Mouse (Mus musculus): ENCODE data around the gene Irf1. TPM values are rescaled to one million over a fixed set of nuclear protein-coding genes. Genes with fewer than 3 reads are reported as not detected.

Irf1 gene
- polyA plus RNA-seq, 1 experiment, result 169 TPM

GRCm38 (mm10) chr11:53772536-53772935, 2.7 kb downstream of the Irf1 start:
- Histone ChIP-seq H3K4me3 (ENCODE audit: control insufficient read depth, insufficient read depth, low read length) (peak overlapping the region; percentile 18), H3K4me1 (replicated peaks; ENCODE audit: control insufficient read depth, insufficient read depth, low read length) (peaks cover 34% of the 10 kb centered on the region), H3K27me3 (ENCODE audit: control insufficient read depth, insufficient read depth, low read length) (no peaks in the 10 kb centered on the region), H3K36me3 (ENCODE audit: control insufficient read depth, insufficient read depth, low read length) (peaks cover 49% of the 10 kb centered on the region), H3K27ac (ENCODE audit: control insufficient read depth, insufficient read depth, low read length) (no peak overlapping the region)
- DNase-seq, result no peak
- no peak for TF ChIP-seq POLR2A (IDR thresholded peaks at IDR 0.05; ENCODE audit: control insufficient read depth, extremely low read depth, insufficient read depth, low read length, poor library complexity)
- no peak for TF ChIP-seq CTCF (IDR thresholded peaks at IDR 0.05; ENCODE audit: borderline replicate concordance, control insufficient read depth, extremely low read depth, insufficient read depth, low read length, poor library complexity)
- 33% methylated on average over 9 of the region's 9 CpGs for WGBS

- Histone ChIP-seq H3K27me3 (ENCODE audit: control insufficient read depth, insufficient read depth, low read length) (no peaks in the 10 kb centered on the region), H3K36me3 (ENCODE audit: control insufficient read depth, insufficient read depth, low read length) (peaks cover 53% of the 10 kb centered on the region), H3K4me1 (replicated peaks; ENCODE audit: control insufficient read depth, insufficient read depth, low read length) (peaks cover 34% of the 10 kb centered on the region), H3K4me3 (ENCODE audit: control insufficient read depth, insufficient read depth, low read length) (peak within 1 kb of the TSS; percentile 18), H3K27ac (ENCODE audit: control insufficient read depth, insufficient read depth, low read length) (no peak within 1 kb of the TSS)
- no peak for TF ChIP-seq CTCF (IDR thresholded peaks at IDR 0.05; ENCODE audit: borderline replicate concordance, control insufficient read depth, extremely low read depth, insufficient read depth, low read length, poor library complexity)
- TF ChIP-seq POLR2A (IDR thresholded peaks at IDR 0.05; ENCODE audit: control insufficient read depth, extremely low read depth, insufficient read depth, low read length, poor library complexity), result no peak
- no peak for DNase-seq
- WGBS, result 93% methylated on average over 5 of the region's 5 CpGs
Measured at GRCm38 (mm10) chr11:53773087-53773486, 3.3 kb downstream of the Irf1 start, which contains the start of gene Gm17334. Gene Gm17334 (minus strand): TSS chr11:53773187.

- no peak for DNase-seq
Measured at GRCm38 (mm10) chr11:53773641-53774360, 4.0 kb downstream of the Irf1 start.

GRCm38 (mm10) chr11:53774659-53775255, 4.9 kb downstream of the Irf1 start:
- no peaks in the 10 kb centered on the region for H3K27me3 ChIP-seq (ENCODE audit: control insufficient read depth, insufficient read depth, low read length)
- peaks cover 28% of the 10 kb centered on the region for H3K4me1 ChIP-seq (replicated peaks; ENCODE audit: control insufficient read depth, insufficient read depth, low read length)
- H3K36me3 ChIP-seq (ENCODE audit: control insufficient read depth, insufficient read depth, low read length), result peaks cover 67% of the 10 kb centered on the region
- WGBS, result 86% methylated on average over 13 of the region's 13 CpGs
- no peak for TF ChIP-seq POLR2A (IDR thresholded peaks at IDR 0.05; ENCODE audit: control insufficient read depth, extremely low read depth, insufficient read depth, low read length, poor library complexity)
- no peak for TF ChIP-seq CTCF (IDR thresholded peaks at IDR 0.05; ENCODE audit: borderline replicate concordance, control insufficient read depth, extremely low read depth, insufficient read depth, low read length, poor library complexity)
- no peak for DNase-seq
- H3K27ac ChIP-seq (ENCODE audit: control insufficient read depth, insufficient read depth, low read length), result no peak overlapping the region
- no peak overlapping the region for H3K4me3 ChIP-seq (ENCODE audit: control insufficient read depth, insufficient read depth, low read length)

More at GRCm38 (mm10) chr11:53773641-53774360, 4.0 kb downstream of the Irf1 start:
- Histone ChIP-seq H3K4me3 (ENCODE audit: control insufficient read depth, insufficient read depth, low read length) (no peak overlapping the region), H3K27ac (ENCODE audit: control insufficient read depth, insufficient read depth, low read length) (no peak overlapping the region), H3K27me3 (ENCODE audit: control insufficient read depth, insufficient read depth, low read length) (no peaks in the 10 kb centered on the region), H3K4me1 (replicated peaks; ENCODE audit: control insufficient read depth, insufficient read depth, low read length) (peaks cover 36% of the 10 kb centered on the region), H3K36me3 (ENCODE audit: control insufficient read depth, insufficient read depth, low read length) (peaks cover 61% of the 10 kb centered on the region)
- 92% methylated on average over 16 of the region's 16 CpGs for WGBS
- TF ChIP-seq POLR2A (IDR thresholded peaks at IDR 0.05; ENCODE audit: control insufficient read depth, extremely low read depth, insufficient read depth, low read length, poor library complexity) (no peak), CTCF (IDR thresholded peaks at IDR 0.05; ENCODE audit: borderline replicate concordance, control insufficient read depth, extremely low read depth, insufficient read depth, low read length, poor library complexity) (no peak)

- Histone ChIP-seq H3K4me3 (ENCODE audit: control insufficient read depth, insufficient read depth, low read length) (no peak overlapping the region), H3K4me1 (replicated peaks; ENCODE audit: control insufficient read depth, insufficient read depth, low read length) (peaks cover 14% of the 10 kb centered on the region), H3K27ac (ENCODE audit: control insufficient read depth, insufficient read depth, low read length) (no peak overlapping the region), H3K36me3 (ENCODE audit: control insufficient read depth, insufficient read depth, low read length) (peaks cover 64% of the 10 kb centered on the region), H3K27me3 (ENCODE audit: control insufficient read depth, insufficient read depth, low read length) (no peaks in the 10 kb centered on the region)
- WGBS, result 95% methylated on average over 5 of the region's 5 CpGs
- no peak for TF ChIP-seq POLR2A (IDR thresholded peaks at IDR 0.05; ENCODE audit: control insufficient read depth, extremely low read depth, insufficient read depth, low read length, poor library complexity)
- TF ChIP-seq CTCF (IDR thresholded peaks at IDR 0.05; ENCODE audit: borderline replicate concordance, control insufficient read depth, extremely low read depth, insufficient read depth, low read length, poor library complexity), result no peak
- no peak for DNase-seq
Measured at GRCm38 (mm10) chr11:53777736-53778135, 7.9 kb downstream of the Irf1 start.

GRCm38 (mm10) chr11:53778455-53778854, 8.6 kb downstream of the Irf1 start:
- no peak overlapping the region for H3K27ac ChIP-seq (ENCODE audit: control insufficient read depth, insufficient read depth, low read length)
- peaks cover 58% of the 10 kb centered on the region for H3K36me3 ChIP-seq (ENCODE audit: control insufficient read depth, insufficient read depth, low read length)

More at GRCm38 (mm10) chr11:53778455-53778854, 8.6 kb downstream of the Irf1 start:
- DNase-seq, result no peak
- 80% methylated on average over 5 of the region's 5 CpGs for WGBS
- Histone ChIP-seq H3K27me3 (ENCODE audit: control insufficient read depth, insufficient read depth, low read length) (no peaks in the 10 kb centered on the region), H3K4me1 (replicated peaks; ENCODE audit: control insufficient read depth, insufficient read depth, low read length) (peaks cover 12% of the 10 kb centered on the region; the same call in 1 of the 2 replicates), H3K4me3 (ENCODE audit: control insufficient read depth, insufficient read depth, low read length) (no peak overlapping the region)
- TF ChIP-seq POLR2A (IDR thresholded peaks at IDR 0.05; ENCODE audit: control insufficient read depth, extremely low read depth, insufficient read depth, low read length, poor library complexity), result no peak
- TF ChIP-seq CTCF (IDR thresholded peaks at IDR 0.05; ENCODE audit: borderline replicate concordance, control insufficient read depth, extremely low read depth, insufficient read depth, low read length, poor library complexity), result no peak

All from thymus, adult 2 months (tissue).